Mouse (Mus musculus): ENCODE measurements around the gene Zbtb11. TPM values are rescaled to one million over a fixed set of nuclear protein-coding genes. Genes with fewer than 3 reads are reported as not detected.
"Not testable (repeated sequence)": the region's sequence is repeated elsewhere in the genome, so short reads cannot be mapped to it uniquely, and the experiment has no call there.

Zbtb11 gene
- polyA plus RNA-seq, 1 experiment from 2014 or later, result 14.2 TPM

- WGBS, result 90% methylated on average over 7 of the region's 7 CpGs
- H3K4me1 ChIP-seq (replicated peaks), result no peaks in the 10 kb centered on the region
- H3K36me3 ChIP-seq, result peaks cover 53% of the 10 kb centered on the region
- H3K4me3 ChIP-seq, result no peak overlapping the region
- H3K4me2 ChIP-seq, result no peak overlapping the region
- H3K27ac ChIP-seq (ENCODE audit: poor library complexity, severe bottlenecking), result no peak overlapping the region
- no peaks in the 10 kb centered on the region for H3K27me3 ChIP-seq (replicated peaks)
- H3K9ac ChIP-seq, result no peak overlapping the region
- no peaks in the 10 kb centered on the region for H3K9me3 ChIP-seq (replicated peaks)
- ATAC-seq (ENCODE audit: insufficient number of reproducible peaks, low FRiP score), result no peak
These were observed 40.4 kb downstream of the Zbtb11 start for GRCm38 (mm10) chr16:56014076-56014475.

GRCm38 (mm10) chr16:56019660-56020059 is 46.0 kb downstream of the Zbtb11 start:
- no peak overlapping the region for H3K4me2 ChIP-seq
- H3K27ac ChIP-seq (ENCODE audit: poor library complexity, severe bottlenecking), result no peak overlapping the region
- no peaks in the 10 kb centered on the region for H3K27me3 ChIP-seq (replicated peaks)
- no peaks in the 10 kb centered on the region for H3K4me1 ChIP-seq (replicated peaks)
- no peak overlapping the region for H3K9ac ChIP-seq
- no peaks in the 10 kb centered on the region for H3K9me3 ChIP-seq (replicated peaks)
- peaks cover 53% of the 10 kb centered on the region for H3K36me3 ChIP-seq
- WGBS, result 88% methylated on average over 7 of the region's 7 CpGs
- H3K4me3 ChIP-seq, result no peak overlapping the region
- ATAC-seq (ENCODE audit: insufficient number of reproducible peaks, low FRiP score), result no peak

GRCm38 (mm10) chr16:56027854-56028629 is 54.4 kb downstream of the Zbtb11 start:
- Histone ChIP-seq H3K36me3 (peaks cover 31% of the 10 kb centered on the region), H3K4me1 (replicated peaks) (peaks cover 22% of the 10 kb centered on the region), H3K27me3 (replicated peaks) (no peaks in the 10 kb centered on the region), H3K4me2 (peak overlapping the region; percentile 82), H3K27ac (ENCODE audit: poor library complexity, severe bottlenecking) (0 out of 2 replicates have a peak overlapping the region, but pooled peaks have one; percentile 90), H3K9me3 (replicated peaks) (no peaks in the 10 kb centered on the region), H3K4me3 (peak overlapping the region; percentile 89), H3K9ac (peak overlapping the region; percentile 95)
- WGBS, result 37% methylated on average over 12 of the region's 12 CpGs
- ATAC-seq (ENCODE audit: insufficient number of reproducible peaks, low FRiP score), result no peak

- peak overlapping the region; percentile 82 for H3K4me2 ChIP-seq
- under 1% methylated on average over 57 of the region's 62 CpGs for whole genome bisulfite sequencing
- peak overlapping the region; percentile 90 for H3K27ac ChIP-seq (ENCODE audit: poor library complexity, severe bottlenecking)
- peak overlapping the region; percentile 95 for H3K9ac ChIP-seq
- H3K4me1 ChIP-seq (replicated peaks), result peaks cover 22% of the 10 kb centered on the region
- H3K27me3 ChIP-seq (replicated peaks), result no peaks in the 10 kb centered on the region
- peaks cover 36% of the 10 kb centered on the region for H3K36me3 ChIP-seq
- peak overlapping the region; percentile 89 for H3K4me3 ChIP-seq
- H3K9me3 ChIP-seq (replicated peaks), result no peaks in the 10 kb centered on the region
- peak; percentile 90 for ATAC-seq (ENCODE audit: insufficient number of reproducible peaks, low FRiP score)
These were observed 55.3 kb downstream of the Zbtb11 start for GRCm38 (mm10) chr16:56028722-56029551.

- H3K36me3 ChIP-seq, result peaks cover 36% of the 10 kb centered on the region
- ATAC-seq (ENCODE audit: insufficient number of reproducible peaks, low FRiP score), result peak; percentile 99
- H3K27ac ChIP-seq (ENCODE audit: poor library complexity, severe bottlenecking), result peak within 1 kb of the TSS; percentile 90
- peak within 1 kb of the TSS; percentile 82 for H3K4me2 ChIP-seq
- no peaks in the 10 kb centered on the region for H3K9me3 ChIP-seq (replicated peaks)
- no peaks in the 10 kb centered on the region for H3K27me3 ChIP-seq (replicated peaks)
- H3K4me1 ChIP-seq (replicated peaks), result peaks cover 22% of the 10 kb centered on the region
- WGBS, result under 1% methylated on average over 39 of the region's 39 CpGs
- peak within 1 kb of the TSS; percentile 95 for H3K9ac ChIP-seq
- peak within 1 kb of the TSS; percentile 89 for H3K4me3 ChIP-seq
These were observed 56.0 kb downstream of the Zbtb11 start, which contains the start of gene Pcnp for GRCm38 (mm10) chr16:56029661-56030082. Gene Pcnp (minus strand): TSS chr16:56029739.

GRCm38 (mm10) chr16:56034566-56034965 is 60.9 kb downstream of the Zbtb11 start:
- no peak for ATAC-seq (ENCODE audit: insufficient number of reproducible peaks, low FRiP score)
- 97% methylated on average over 6 of the region's 6 CpGs for WGBS
- H3K4me1 ChIP-seq (replicated peaks), result peaks cover 12% of the 10 kb centered on the region
- no peak overlapping the region for H3K9ac ChIP-seq
- no peak overlapping the region for H3K4me3 ChIP-seq
- H3K36me3 ChIP-seq, result peaks cover 28% of the 10 kb centered on the region
- no peaks in the 10 kb centered on the region for H3K9me3 ChIP-seq (replicated peaks)
- no peaks in the 10 kb centered on the region for H3K27me3 ChIP-seq (replicated peaks)
- H3K4me2 ChIP-seq, result no peak overlapping the region
- H3K27ac ChIP-seq (ENCODE audit: poor library complexity, severe bottlenecking), result no peak overlapping the region

GRCm38 (mm10) chr16:56036501-56036900 is 62.8 kb downstream of the Zbtb11 start:
- no peak for ATAC-seq (ENCODE audit: insufficient number of reproducible peaks, low FRiP score)
- peak overlapping the region; percentile 78 for H3K4me2 ChIP-seq

GRCm38 (mm10) chr16:56037138-56038010 is 63.7 kb downstream of the Zbtb11 start, which contains the start of gene Trmt10c:
Gene Trmt10c (minus strand): TSS chr16:56037819.
- peak within 1 kb of the TSS; percentile 78 for H3K27ac ChIP-seq (ENCODE audit: poor library complexity, severe bottlenecking)
- peaks cover 7% of the 10 kb centered on the region for H3K4me1 ChIP-seq (replicated peaks)
- ATAC-seq (ENCODE audit: insufficient number of reproducible peaks, low FRiP score), result peak; percentile 99
- under 1% methylated on average over 63 of the region's 63 CpGs for WGBS
- H3K4me2 ChIP-seq, result peak within 1 kb of the TSS; percentile 78
- H3K9me3 ChIP-seq (replicated peaks), result no peaks in the 10 kb centered on the region
- no peaks in the 10 kb centered on the region for H3K27me3 ChIP-seq (replicated peaks)
- H3K36me3 ChIP-seq, result peaks cover 20% of the 10 kb centered on the region
- peak within 1 kb of the TSS; percentile 96 for H3K9ac ChIP-seq
- peak within 1 kb of the TSS; percentile 99 for H3K4me3 ChIP-seq

More at GRCm38 (mm10) chr16:56036501-56036900, 62.8 kb downstream of the Zbtb11 start:
- no peak overlapping the region for H3K27ac ChIP-seq (ENCODE audit: poor library complexity, severe bottlenecking)
- peak overlapping the region; percentile 72 for H3K9ac ChIP-seq
- H3K4me3 ChIP-seq, result peak overlapping the region; percentile 99
- H3K36me3 ChIP-seq, result peaks cover 27% of the 10 kb centered on the region
- H3K9me3 ChIP-seq (replicated peaks), result no peaks in the 10 kb centered on the region
- H3K4me1 ChIP-seq (replicated peaks), result peaks cover 7% of the 10 kb centered on the region
- H3K27me3 ChIP-seq (replicated peaks), result no peaks in the 10 kb centered on the region
- 51% methylated on average over 6 of the region's 6 CpGs for WGBS

- no peak; the same call in 1 of the 2 replicates for ATAC-seq (ENCODE audit: insufficient number of reproducible peaks, low FRiP score)
- 30% methylated on average over 8 of the region's 8 CpGs for WGBS
- H3K4me3 ChIP-seq, result peak overlapping the region; percentile 99
These were observed 64.4 kb downstream of the Zbtb11 start for GRCm38 (mm10) chr16:56038090-56038489.

GRCm38 (mm10) chr16:56048038-56048437 is 74.4 kb downstream of the Zbtb11 start, which contains the start of gene Senp7:
Gene Senp7 (plus strand): TSS chr16:56048338.
- H3K4me1 ChIP-seq (replicated peaks); H3K4me3 ChIP-seq; H3K9me3 ChIP-seq (replicated peaks); H3K27me3 ChIP-seq (replicated peaks); H3K36me3 ChIP-seq; H3K4me2 ChIP-seq; H3K27ac ChIP-seq (ENCODE audit: poor library complexity, severe bottlenecking); ATAC-seq (ENCODE audit: insufficient number of reproducible peaks, low FRiP score); H3K9ac ChIP-seq: not testable (repeated sequence)
- WGBS, result no CpG with 5 or more reads among the region's 4 CpGs

More at GRCm38 (mm10) chr16:56038090-56038489, 64.4 kb downstream of the Zbtb11 start:
- no peaks in the 10 kb centered on the region for H3K9me3 ChIP-seq (replicated peaks)
- H3K4me2 ChIP-seq, result peak overlapping the region; percentile 78
- H3K9ac ChIP-seq, result peak overlapping the region; percentile 96
- H3K27me3 ChIP-seq (replicated peaks), result no peaks in the 10 kb centered on the region
- peaks cover 7% of the 10 kb centered on the region for H3K4me1 ChIP-seq (replicated peaks)
- peaks cover 13% of the 10 kb centered on the region for H3K36me3 ChIP-seq
- H3K27ac ChIP-seq (ENCODE audit: poor library complexity, severe bottlenecking), result peak overlapping the region; percentile 78

All from heart, embryonic 12.5 days (tissue).